In genomic region chr12:112570160-112570559, GRCm38 (mm10) we compare ENCODE assay signal across 19 mouse cellular contexts. TPM values are rescaled to one million over a fixed set of nuclear protein-coding genes. Genes with fewer than 3 reads are reported as not detected.
"Had no signal": no experiment of that assay in that cellular context is flagged by ENCODE, and none has a peak within 500 bp of the region (broad histone marks: within the 10 kb centered on the region; RNA-seq: fewer than 3 reads in every experiment).

No protein-coding gene starts in this region.

- H3K9me3 ChIP-seq: liver, embryonic 13.5 days; liver, embryonic 15.5 days; midbrain, embryonic 13.5 days; midbrain, embryonic 15.5 days; neural tube, embryonic 12.5 days; stomach, embryonic 15.5 days had no signal

- H3K9ac ChIP-seq: liver, embryonic 13.5 days; liver, embryonic 15.5 days; liver, postnatal 0 days; midbrain, embryonic 13.5 days; midbrain, embryonic 15.5 days; neural tube, embryonic 12.5 days; stomach, embryonic 15.5 days had no signal

- H3K36me3 ChIP-seq: liver, embryonic 13.5 days; liver, embryonic 15.5 days; midbrain, embryonic 13.5 days; midbrain, embryonic 15.5 days; neural tube, embryonic 12.5 days; stomach, embryonic 15.5 days had no signal

- ATAC-seq: liver, postnatal 0 days; midbrain, embryonic 13.5 days; midbrain, embryonic 15.5 days had no signal

- H3K27me3 ChIP-seq: liver, embryonic 13.5 days; liver, embryonic 15.5 days; midbrain, embryonic 13.5 days; midbrain, embryonic 15.5 days; neural tube, embryonic 12.5 days; stomach, embryonic 15.5 days had no signal

- DNase-seq: liver, embryonic 13.5 days; liver, postnatal 0 days; lung, adult 2 months; lung, postnatal 36 days; right cerebral cortex, postnatal 14 days; thymus, adult 2 months; thymus, postnatal 25 days; thymus, postnatal 4 days had no signal

- H3K27ac ChIP-seq: liver, embryonic 13.5 days; liver, embryonic 15.5 days; macrophage; midbrain, embryonic 13.5 days; midbrain, embryonic 15.5 days; neural tube, embryonic 12.5 days; stomach, embryonic 15.5 days; stomach, postnatal 0 days had no signal

- H3K4me3 ChIP-seq: liver, embryonic 13.5 days; liver, embryonic 15.5 days; midbrain, embryonic 13.5 days; midbrain, embryonic 15.5 days; neural tube, embryonic 12.5 days; stomach, embryonic 15.5 days had no signal

- H3K4me1 ChIP-seq: liver, embryonic 13.5 days; liver, embryonic 15.5 days; midbrain, embryonic 13.5 days; midbrain, embryonic 15.5 days; stomach, embryonic 15.5 days had no signal

- H3K4me2 ChIP-seq: liver, embryonic 13.5 days; liver, embryonic 15.5 days; midbrain, embryonic 11.5 days; midbrain, embryonic 13.5 days; midbrain, embryonic 15.5 days; neural tube, embryonic 12.5 days; stomach, embryonic 15.5 days had no signal

RNA-seq across cellular contexts. Expression of gene Tmem179, which starts 53.6 kb away (rescaled TPM):
- total RNA-seq: megakaryocyte progenitor cell, adult 5-6 weeks; monocyte, adult 5-6 weeks; neutrophil, adult 5-6 weeks had no signal
- polyA plus RNA-seq: liver, postnatal 0 days; macrophage had no signal
